Mouse (Mus musculus) ES-Bruce4 (cell line): ENCODE measurements at regions not wholly inside any gene's neighbourhood (a gene's known extent, or its start where the extent isn't known, plus 50 kb on each side); places are given as distances from the start of the nearest gene placed in this dataset.

Experiments used
- CTCF ChIP-seq: IDR thresholded peaks from one replicate; pipeline ENCODE4 v1.8.1; 2011; ENCODE audit warnings: low read depth, low read length
- EP300 ChIP-seq: IDR thresholded peaks from 2 replicates; pipeline ENCODE4 v1.6.1; 2011; ENCODE audit warnings: low read depth, low read length; ENCODE audit not compliant: insufficient read depth
- POLR2A ChIP-seq: IDR thresholded peaks from one replicate; pipeline ENCODE4 v1.8.1; 2011; ENCODE audit warnings: low read length; ENCODE audit not compliant: insufficient read depth

- TF ChIP-seq POLR2A: no peak
- no peak for TF ChIP-seq EP300
- no peak for TF ChIP-seq CTCF
Measured at GRCm38 (mm10) chr2:128256651-128257050, 130.8 kb downstream of the Bcl2l11 start.
